Mouse (Mus musculus) heart, embryonic 10.5 days (tissue): ENCODE measurements around the gene Col20a1. TPM values are rescaled to one million over a fixed set of nuclear protein-coding genes. Genes with fewer than 3 reads are reported as not detected.
A peak's percentile ranks its signal among the peaks of the same experiment; 100 is the strongest.

Experiments used
- DNase-seq: peaks from one replicate; pipeline ENCODE4 v3.0.0-alpha.2; 2017; ENCODE audit warnings: low spot score
- H3K27ac ChIP-seq: fragments of 300-500 bp; sonication (generic); 2 replicates; pipeline ENCODE4 v1.5.1; 2016; ENCODE audit warnings: mild to moderate bottlenecking
- H3K27me3 ChIP-seq: fragments of 300-500 bp; sonication (generic); 2 replicates; pipeline ENCODE4 v1.6.1; 2016; ENCODE audit warnings: mild to moderate bottlenecking; ENCODE audit not compliant: poor library complexity, insufficient read depth, severe bottlenecking
- H3K36me3 ChIP-seq: fragments of 300-500 bp; sonication (generic); 2 replicates; pipeline ENCODE4 v1.6.1; 2016; ENCODE audit warnings: mild to moderate bottlenecking, moderate library complexity
- H3K4me1 ChIP-seq: fragments of 300-500 bp; sonication (generic); 2 replicates; pipeline ENCODE4 v1.6.1; 2016; ENCODE audit warnings: mild to moderate bottlenecking
- H3K4me3 ChIP-seq: fragments of 300-500 bp; sonication (generic); 2 replicates; pipeline ENCODE4 v1.5.1; 2016; ENCODE audit warnings: mild to moderate bottlenecking, moderate library complexity
- H3K9me3 ChIP-seq: fragments of 300-500 bp; sonication (generic); 2 replicates; pipeline ENCODE4 v1.6.1; 2016; ENCODE audit warnings: mild to moderate bottlenecking, moderate library complexity
- whole genome bisulfite sequencing: fragments of 180-500 bp; shearing (Covaris S2); methylation state at CpG from one replicate; pipeline ENCODE4 v1.1.7; 2016; 5-methylcytosine and 5-hydroxymethylcytosine counted together
- polyA plus RNA-seq: library from polyadenylated mRNA; unstranded; fragments of >200 nt; fragmentation: Nextera tagmentation; extraction: Ambion mirVana; gene quantifications from 2 replicates; pipeline ENCODE4 v1.2.1, GENCODE M21; 2016

Gene Col20a1
- polyA plus RNA-seq, result 0.11 and 0.20 TPM in 2 replicates

DNA sequence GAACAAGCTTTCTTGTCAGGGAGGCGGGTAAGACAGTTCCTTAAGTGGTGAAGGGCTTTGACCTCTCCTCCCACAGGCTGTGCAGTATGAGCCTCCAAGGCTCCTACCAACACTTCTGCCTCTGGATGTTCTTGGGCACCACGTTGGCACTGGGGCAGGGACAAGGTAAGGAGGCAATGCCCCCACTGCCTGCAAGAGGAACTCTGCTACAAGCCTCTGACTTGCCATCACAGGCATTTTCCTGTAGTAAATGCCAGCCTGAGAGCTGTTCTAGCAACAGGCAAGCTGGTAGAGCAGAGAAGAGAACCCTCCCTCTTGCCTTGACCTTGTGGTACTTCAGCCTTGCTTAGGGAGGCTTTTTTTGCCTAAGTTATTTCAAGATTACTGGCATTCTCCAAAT is at the start of gene Col20a1:
Col20a1 (plus strand) TSS at position 87 of the 400 bp plus-strand sequence.
- H3K36me3 ChIP-seq, result peaks cover 19% of the 10 kb centered on the region
- no peaks in the 10 kb centered on the region for H3K9me3 ChIP-seq
- H3K4me3 ChIP-seq, result no peak within 1 kb of the TSS
- H3K4me1 ChIP-seq, result peaks cover 22% of the 10 kb centered on the region
- H3K27ac ChIP-seq, result peak within 1 kb of the TSS; percentile 59
- WGBS, result 58% methylated on average over 2 of the region's 2 CpGs
- no peak for DNase-seq
- no peaks in the 10 kb centered on the region for H3K27me3 ChIP-seq

GRCm38 (mm10) chr2:180940187-180940586 is 46.1 kb upstream of the Col20a1 start:
- Histone ChIP-seq H3K9me3 (no peaks in the 10 kb centered on the region), H3K4me3 (no peak overlapping the region), H3K4me1 (0 out of 2 replicates have a peak, but pooled peaks cover 4% of the 10 kb centered on the region), H3K27ac (no peak overlapping the region), H3K27me3 (peaks cover 15% of the 10 kb centered on the region; the same call in 1 of the 2 replicates), H3K36me3 (peaks cover 4% of the 10 kb centered on the region; the same call in 1 of the 2 replicates)
- DNase-seq, result no peak

DNA sequence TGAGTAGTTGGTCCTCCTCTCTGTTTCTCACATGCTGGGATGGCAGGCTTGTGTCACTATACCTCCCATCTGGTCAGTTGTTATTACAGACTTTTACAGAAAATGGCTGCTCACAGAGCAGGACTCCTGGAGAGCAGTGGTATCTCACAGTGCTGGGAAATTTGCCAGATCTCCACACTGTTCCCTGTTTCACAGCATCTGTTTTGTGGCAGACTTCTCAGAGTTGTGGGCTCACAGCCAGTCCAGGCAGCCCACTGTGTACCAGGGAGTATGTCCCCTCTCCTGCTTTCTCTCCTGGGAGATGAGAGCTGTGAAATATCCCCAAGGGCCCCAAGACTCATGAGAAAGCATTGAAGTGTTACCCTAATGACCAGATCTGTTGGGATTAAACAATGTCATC is 44.5 kb upstream of the Col20a1 start:
- no peak for DNase-seq
- Histone ChIP-seq H3K9me3 (no peaks in the 10 kb centered on the region), H3K4me3 (no peak overlapping the region), H3K27me3 (peaks cover 12% of the 10 kb centered on the region; the same call in 1 of the 2 replicates), H3K36me3 (peaks cover 4% of the 10 kb centered on the region; the same call in 1 of the 2 replicates), H3K4me1 (no peaks in the 10 kb centered on the region), H3K27ac (no peak overlapping the region)

DNA sequence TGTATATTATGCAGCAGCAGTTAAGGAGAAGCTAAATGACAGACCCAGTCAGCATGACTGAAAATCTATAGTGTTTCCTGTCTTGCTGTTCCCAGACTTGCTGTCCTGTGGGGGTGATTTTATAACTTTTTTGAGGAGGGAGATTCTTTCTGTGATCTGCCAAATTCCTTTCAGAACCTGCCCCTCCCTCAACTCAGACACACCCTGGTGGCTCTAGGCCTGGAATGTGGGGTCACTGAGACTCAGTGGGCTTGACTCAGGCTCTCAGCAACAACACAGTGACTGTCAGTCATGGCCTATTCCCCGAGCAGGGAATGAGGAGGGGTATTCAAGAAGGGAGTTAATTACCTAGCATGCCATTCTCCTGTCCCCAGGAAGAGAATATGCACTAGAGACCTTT is 36.4 kb upstream of the Col20a1 start:
- no peak overlapping the region for H3K27ac ChIP-seq
- peaks cover 53% of the 10 kb centered on the region for H3K27me3 ChIP-seq
- H3K4me3 ChIP-seq, result no peak overlapping the region
- 50% methylated on average over 1 of the region's 1 CpGs for WGBS
- H3K4me1 ChIP-seq, result peaks cover 30% of the 10 kb centered on the region
- DNase-seq, result no peak
- H3K9me3 ChIP-seq, result no peaks in the 10 kb centered on the region
- H3K36me3 ChIP-seq, result no peaks in the 10 kb centered on the region

- H3K36me3 ChIP-seq, result no peaks in the 10 kb centered on the region
These were observed 33.6 kb upstream of the Col20a1 start for GRCm38 (mm10) chr2:180952731-180953171.

GRCm38 (mm10) chr2:180953638-180954037 is 32.7 kb upstream of the Col20a1 start:
- DNase-seq, result no peak
- Histone ChIP-seq H3K4me3 (peak overlapping the region; percentile 75), H3K9me3 (no peaks in the 10 kb centered on the region), H3K4me1 (peaks cover 34% of the 10 kb centered on the region), H3K27ac (peak overlapping the region; percentile 81; the same call in 1 of the 2 replicates), H3K36me3 (no peaks in the 10 kb centered on the region), H3K27me3 (peaks cover 76% of the 10 kb centered on the region)
- 30% methylated on average over 2 of the region's 2 CpGs for WGBS

More at GRCm38 (mm10) chr2:180952731-180953171, 33.6 kb upstream of the Col20a1 start:
- Histone ChIP-seq H3K9me3 (no peaks in the 10 kb centered on the region), H3K4me3 (peak overlapping the region; percentile 75), H3K27ac (no peak overlapping the region), H3K27me3 (peaks cover 76% of the 10 kb centered on the region), H3K4me1 (peaks cover 34% of the 10 kb centered on the region)
- no peak for DNase-seq
- 17% methylated on average over 9 of the region's 9 CpGs for WGBS

DNA sequence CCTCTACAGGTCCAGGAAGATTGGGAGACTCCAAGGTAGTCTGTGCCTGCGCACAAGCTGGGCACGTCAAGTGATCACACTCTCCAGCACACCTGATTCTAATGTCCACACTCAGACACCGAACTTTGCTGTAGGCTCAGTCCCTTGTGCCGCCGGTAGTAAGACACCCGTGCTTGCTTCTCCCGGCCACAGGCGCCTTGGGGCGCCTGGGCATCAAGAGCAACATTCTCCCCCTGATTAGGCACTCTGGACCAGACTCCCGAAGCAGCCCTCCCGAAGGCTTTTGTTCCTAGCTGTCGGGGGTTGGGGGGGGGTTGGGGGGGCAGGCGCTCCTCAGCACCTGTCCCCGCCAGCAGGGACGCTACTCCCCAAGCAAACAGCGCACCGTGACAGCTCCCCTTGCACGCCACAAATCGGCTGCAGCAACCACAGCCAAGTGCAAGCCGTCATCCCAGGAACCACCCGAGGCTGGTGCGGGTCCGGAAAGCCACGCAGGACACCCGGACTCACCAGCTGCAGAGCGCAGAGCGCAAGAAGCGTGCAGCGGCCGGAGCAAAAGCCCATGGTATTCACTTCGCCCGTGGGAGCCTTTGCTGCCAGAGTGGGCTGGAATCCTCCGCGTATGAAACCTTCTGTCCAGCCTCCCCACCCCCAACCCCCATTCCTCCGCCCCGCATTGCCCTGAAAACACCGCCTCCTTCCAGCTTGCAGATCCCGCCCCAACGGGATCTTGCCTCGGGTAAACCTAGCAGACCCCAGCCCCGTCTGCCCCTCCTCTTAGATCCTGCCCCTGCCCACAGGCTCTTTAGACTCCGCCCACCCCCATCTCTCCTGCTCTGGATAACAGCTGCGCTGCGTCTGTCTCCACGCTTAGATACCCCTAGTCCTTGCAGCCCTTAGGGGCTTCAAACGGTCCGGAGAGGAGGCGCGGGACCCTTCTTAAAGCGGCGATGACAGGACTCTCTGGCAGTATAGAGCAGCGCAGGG is 32.0 kb upstream of the Col20a1 start, which contains the start of gene Nkain4:
Nkain4 (minus strand) TSS at position 639 of the 987 bp plus-strand sequence.
- H3K36me3 ChIP-seq, result no peaks in the 10 kb centered on the region
- peaks cover 74% of the 10 kb centered on the region for H3K27me3 ChIP-seq
- peaks cover 34% of the 10 kb centered on the region for H3K4me1 ChIP-seq
- under 1% methylated on average over 52 of the region's 52 CpGs for WGBS
- H3K27ac ChIP-seq, result peak within 1 kb of the TSS; percentile 81
- peak within 1 kb of the TSS; percentile 75 for H3K4me3 ChIP-seq
- DNase-seq, result peak; percentile 87
- no peaks in the 10 kb centered on the region for H3K9me3 ChIP-seq

- no peaks in the 10 kb centered on the region for H3K9me3 ChIP-seq
- 74% methylated on average over 7 of the region's 7 CpGs for WGBS
- DNase-seq, result no peak
- H3K4me1 ChIP-seq, result peaks cover 27% of the 10 kb centered on the region
- H3K4me3 ChIP-seq, result no peak overlapping the region
- H3K27ac ChIP-seq, result no peak overlapping the region
- no peaks in the 10 kb centered on the region for H3K36me3 ChIP-seq
- peaks cover 26% of the 10 kb centered on the region for H3K27me3 ChIP-seq
These were observed 26.7 kb upstream of the Col20a1 start for GRCm38 (mm10) chr2:180959605-180960004.

GRCm38 (mm10) chr2:180960187-180960586 is 26.1 kb upstream of the Col20a1 start:
- Histone ChIP-seq H3K27me3 (peaks cover 20% of the 10 kb centered on the region), H3K4me3 (no peak overlapping the region), H3K36me3 (no peaks in the 10 kb centered on the region), H3K9me3 (no peaks in the 10 kb centered on the region), H3K4me1 (peaks cover 21% of the 10 kb centered on the region), H3K27ac (no peak overlapping the region)
- no peak for DNase-seq
- WGBS, result 64% methylated on average over 3 of the region's 3 CpGs

DNA sequence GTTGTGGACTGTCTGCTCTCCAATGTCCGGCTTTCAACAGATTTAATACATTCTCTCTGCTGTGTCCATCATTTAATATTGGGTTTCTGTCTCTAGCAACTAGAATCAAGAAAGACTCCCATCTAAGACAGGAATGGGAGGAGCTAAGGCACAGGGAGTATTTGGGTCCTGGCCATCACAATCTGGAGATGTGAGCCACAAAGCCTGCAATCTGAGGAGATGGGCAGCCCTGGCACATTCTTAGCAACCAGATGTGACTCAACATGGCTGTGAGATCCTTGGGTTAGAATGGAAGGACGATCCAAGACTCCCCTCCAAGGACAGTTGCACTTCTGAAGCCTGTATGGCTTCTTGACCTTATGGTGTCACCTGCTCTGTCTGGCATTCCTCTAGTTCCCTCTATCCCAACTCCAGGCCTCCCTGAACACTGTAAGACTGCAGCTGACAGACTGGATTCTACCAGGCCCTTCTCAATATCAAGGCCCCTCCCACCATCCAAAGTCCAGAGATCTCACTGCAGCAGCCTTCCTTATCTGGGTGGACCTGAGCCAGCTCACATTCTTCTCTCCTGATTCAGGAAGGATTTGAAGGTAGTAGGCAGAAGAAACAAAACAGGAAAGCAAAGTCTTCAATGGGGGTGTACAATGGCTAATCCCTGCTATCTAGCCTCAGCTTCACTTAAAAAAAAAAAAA is 23.6 kb upstream of the Col20a1 start:
- Histone ChIP-seq H3K9me3 (no peaks in the 10 kb centered on the region), H3K4me1 (peaks cover 26% of the 10 kb centered on the region), H3K27me3 (no peaks in the 10 kb centered on the region), H3K27ac (no peak overlapping the region), H3K4me3 (no peak overlapping the region), H3K36me3 (no peaks in the 10 kb centered on the region)
- DNase-seq, result no peak
- WGBS, result 53% methylated on average over 2 of the region's 2 CpGs

- Histone ChIP-seq H3K27ac (0 out of 2 replicates have a peak overlapping the region, but pooled peaks have one; percentile 67), H3K4me1 (peaks cover 35% of the 10 kb centered on the region), H3K36me3 (peaks cover 3% of the 10 kb centered on the region), H3K9me3 (no peaks in the 10 kb centered on the region), H3K4me3 (no peak overlapping the region), H3K27me3 (no peaks in the 10 kb centered on the region)
- no peak for DNase-seq
- 6% methylated on average over 5 of the region's 5 CpGs for WGBS
These were observed 22.4 kb upstream of the Col20a1 start for GRCm38 (mm10) chr2:180963956-180964355.

- Histone ChIP-seq H3K27me3 (no peaks in the 10 kb centered on the region), H3K4me1 (peaks cover 35% of the 10 kb centered on the region), H3K36me3 (peaks cover 23% of the 10 kb centered on the region), H3K27ac (peak overlapping the region; percentile 95), H3K9me3 (no peaks in the 10 kb centered on the region), H3K4me3 (peak overlapping the region; percentile 96)
- no peak for DNase-seq
- 17% methylated on average over 14 of the region's 14 CpGs for WGBS
These were observed 20.0 kb upstream of the Col20a1 start for GRCm38 (mm10) chr2:180966092-180966882.
